Mouse (Mus musculus) Muller cell, postnatal 12 days (primary cell): ENCODE measurements around the gene Cebpb.

Experiments used
- DNase-seq: peaks from one replicate; pipeline ENCODE4 v3.0.0-alpha.2; 2015; ENCODE audit errors: inconsistent ontology term

The Cebpb gene

GRCm38 (mm10) chr2:167665972-167666713 lies 22.6 kb upstream of the Cebpb start:
- DNase-seq: no peak

GRCm38 (mm10) chr2:167668426-167668825 lies 20.3 kb upstream of the Cebpb start:
- no peak for DNase-seq

- no peak for DNase-seq
Measured at GRCm38 (mm10) chr2:167669398-167669797, 19.3 kb upstream of the Cebpb start.

GRCm38 (mm10) chr2:167671101-167671633 lies 17.5 kb upstream of the Cebpb start:
- no peak for DNase-seq

GRCm38 (mm10) chr2:167672212-167672685 lies 16.5 kb upstream of the Cebpb start:
- DNase-seq: no peak

GRCm38 (mm10) chr2:167675120-167675909 lies 13.4 kb upstream of the Cebpb start:
- no peak for DNase-seq

- no peak for DNase-seq
Measured at GRCm38 (mm10) chr2:167678600-167678999, 10.1 kb upstream of the Cebpb start.

GRCm38 (mm10) chr2:167679902-167680430 lies 8.7 kb upstream of the Cebpb start:
- DNase-seq: peak; percentile 82

GRCm38 (mm10) chr2:167680657-167681056 lies 8.1 kb upstream of the Cebpb start:
- DNase-seq: no peak

- DNase-seq: no peak
Measured at GRCm38 (mm10) chr2:167683721-167684120, 5.0 kb upstream of the Cebpb start.

- DNase-seq: peak; percentile 82
Measured at GRCm38 (mm10) chr2:167685137-167685536, 3.6 kb upstream of the Cebpb start.

- DNase-seq: no peak
Measured at GRCm38 (mm10) chr2:167685865-167686264, 2.9 kb upstream of the Cebpb start.

GRCm38 (mm10) chr2:167686382-167687249 lies 2.1 kb upstream of the Cebpb start:
- DNase-seq: no peak

GRCm38 (mm10) chr2:167687250-167687586 lies 1.5 kb upstream of the Cebpb start:
- no peak for DNase-seq

GRCm38 (mm10) chr2:167687651-167688101 lies 1.0 kb upstream of the Cebpb start:
- DNase-seq: no peak

- peak; percentile 38 for DNase-seq
Measured at GRCm38 (mm10) chr2:167688126-167688497, 603 bp upstream of the Cebpb start.

GRCm38 (mm10) chr2:167689501-167690218 lies 945 bp downstream of the Cebpb start, which contains the start of gene Tmem189:
Tmem189 (minus strand) TSS chr2:167689822.
- peak; percentile 57 for DNase-seq

- DNase-seq: peak; percentile 66
Measured at GRCm38 (mm10) chr2:167690219-167690961, 1.7 kb downstream of the Cebpb start.

- DNase-seq: peak; percentile 40
Measured at GRCm38 (mm10) chr2:167690962-167691311, 2.2 kb downstream of the Cebpb start.

- DNase-seq: no peak
Measured at GRCm38 (mm10) chr2:167691410-167691809, 2.7 kb downstream of the Cebpb start.
